Mouse (Mus musculus) olfactory bulb, adult 2 months (tissue): Measurements from ENCODE around the gene Vipas39.

Source experiments
- CTCF ChIP-seq: fragments of 200-500 bp; IDR thresholded peaks from 2 replicates; pipeline ENCODE4 v1.5.1; 2012; ENCODE audit warnings: low read depth, mild to moderate bottlenecking, low read length, moderate library complexity; ENCODE audit not compliant: insufficient read depth
- POLR2A ChIP-seq: fragments of 200-500 bp; IDR thresholded peaks from 2 replicates; pipeline ENCODE4 v1.6.1; 2012; ENCODE audit warnings: mild to moderate bottlenecking, low read depth, low read length, moderate library complexity; ENCODE audit not compliant: insufficient read depth

DNA sequence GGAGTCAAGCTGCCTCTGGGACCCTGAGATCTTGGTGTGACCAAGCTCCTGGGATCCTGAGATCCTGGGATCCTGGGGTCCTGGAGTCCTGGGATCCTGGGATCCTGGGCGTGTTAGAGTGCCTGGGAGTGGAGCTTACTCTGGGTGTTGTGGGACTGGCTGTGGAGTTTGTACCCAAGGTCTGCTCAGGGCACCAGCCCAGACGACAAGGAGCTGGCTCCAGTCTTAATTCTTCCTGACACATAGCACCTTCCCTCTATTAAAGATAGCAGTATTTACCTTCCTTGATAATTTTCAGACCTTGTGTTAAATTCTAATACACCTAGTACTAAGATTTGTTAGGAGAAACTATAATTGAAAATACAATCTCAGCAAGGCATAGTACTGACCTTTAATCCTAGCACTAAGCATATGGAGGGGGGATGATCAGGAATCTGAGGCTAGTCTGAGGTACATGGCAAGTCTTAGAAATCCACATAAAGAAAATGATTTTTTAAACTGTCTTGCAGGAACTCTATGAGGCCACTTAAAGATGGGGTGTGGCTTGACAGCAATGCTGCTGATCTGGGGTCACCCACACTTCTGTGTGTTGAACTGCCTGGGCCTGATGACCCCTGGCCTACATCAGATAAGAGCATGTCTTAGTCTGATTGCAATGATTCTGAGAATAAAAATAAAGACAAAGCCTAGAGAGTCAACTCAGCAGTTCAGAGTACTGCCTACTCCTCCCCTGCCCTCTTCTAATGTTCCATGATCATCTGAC lies 53.0 kb downstream of the Vipas39 start:
- TF ChIP-seq CTCF (no peak), POLR2A (no peak)
